In the genomic region with DNA sequence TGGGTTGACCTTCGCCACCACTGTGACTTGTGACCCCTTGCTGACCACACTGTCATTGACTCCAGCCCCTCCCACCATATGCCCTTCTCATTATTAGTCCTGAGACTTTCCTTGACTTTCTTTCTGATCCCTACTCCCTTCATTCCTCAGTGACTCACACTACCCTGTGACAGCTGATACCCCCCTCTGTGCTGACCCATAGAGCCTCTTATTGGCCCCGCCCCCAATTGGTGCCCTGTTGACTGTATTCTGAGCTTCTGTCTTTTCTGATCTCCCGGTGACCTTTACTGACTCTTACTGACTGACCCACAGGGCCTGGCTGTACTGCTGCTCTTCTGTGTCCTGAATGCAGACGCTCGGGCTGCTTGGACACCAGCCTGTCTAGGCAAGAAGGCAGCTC, we compare ENCODE assay signal across 2 mouse cellular contexts.
TF ChIP-seq lines count a peak whose summit lies in the region.

No protein-coding gene starts in this region.

TF ChIP-seq in C2C12, 6 proteins besides CTCF, POLR2A, EP300 and RAD21 (continued from another document):
- no peak for TF ChIP-seq USF1 (IDR thresholded peaks at IDR 0.05; ENCODE audit: low read depth)

TF ChIP-seq in myocyte, 11 proteins besides CTCF, POLR2A, EP300 and RAD21 (continued from another document):
- TF ChIP-seq MYOG (IDR thresholded peaks at IDR 0.05; ENCODE audit: control insufficient read depth in 1 of 3, insufficient read depth in 1 of 3, insufficient read length in 2 of 3, low read depth in 2 of 3) (peak in 1 of 3 experiments; percentile 38), CEBPB (IDR thresholded peaks at IDR 0.05; ENCODE audit: insufficient read depth, poor library complexity, severe bottlenecking) (no peak), MYOD1 (IDR thresholded peaks at IDR 0.05; ENCODE audit: control insufficient read depth in 1 of 3, insufficient read length in 2 of 3, low read depth in 2 of 3) (peak in 1 of 3 experiments; percentile 30)
